Mouse (Mus musculus): Measurements from ENCODE around the gene Rasa3. TPM values are rescaled to one million over a fixed set of nuclear protein-coding genes. Genes with fewer than 3 reads are reported as not detected.

Rasa3 gene
- polyA plus RNA-seq (2015; fragmentation: Nextera tagmentation; extraction: Ambion mirVana) = 24.2 TPM in 2 replicates

GRCm38 (mm10) chr8:13677413-13677883 is at the start of gene Rasa3:
Gene Rasa3, minus strand, starts transcription at chr8:13677603.
- peak; percentile 96 for DNase-seq (ENCODE audit: low spot score)

GRCm38 (mm10) chr8:13725722-13726121 is 48.3 kb upstream of the Rasa3 start:
- peak; percentile 65 for DNase-seq (ENCODE audit: low spot score)

GRCm38 (mm10) chr8:13718980-13719379 is 41.6 kb upstream of the Rasa3 start:
- no peak for DNase-seq (ENCODE audit: low spot score)

- no peak for DNase-seq (ENCODE audit: low spot score)
These were observed 31.1 kb upstream of the Rasa3 start for GRCm38 (mm10) chr8:13708514-13708913.

- no peak for DNase-seq (ENCODE audit: low spot score)
These were observed 29.5 kb upstream of the Rasa3 start for GRCm38 (mm10) chr8:13706918-13707317.

- peak; percentile 56 for DNase-seq (ENCODE audit: low spot score)
These were observed 28.3 kb upstream of the Rasa3 start, which contains the start of gene Cfap97d2 for GRCm38 (mm10) chr8:13705668-13706067. Gene Cfap97d2, plus strand, starts transcription at chr8:13705889.

GRCm38 (mm10) chr8:13704301-13704700 is 26.9 kb upstream of the Rasa3 start:
- no peak for DNase-seq (ENCODE audit: low spot score)

- no peak for DNase-seq (ENCODE audit: low spot score)
These were observed 26.4 kb upstream of the Rasa3 start for GRCm38 (mm10) chr8:13703756-13704155.

GRCm38 (mm10) chr8:13702755-13703154 is 25.4 kb upstream of the Rasa3 start:
- no peak for DNase-seq (ENCODE audit: low spot score)

- no peak for DNase-seq (ENCODE audit: low spot score)
These were observed 22.0 kb upstream of the Rasa3 start for GRCm38 (mm10) chr8:13699323-13699949.

GRCm38 (mm10) chr8:13698281-13698680 is 20.9 kb upstream of the Rasa3 start:
- no peak for DNase-seq (ENCODE audit: low spot score)

- no peak for DNase-seq (ENCODE audit: low spot score)
These were observed 20.3 kb upstream of the Rasa3 start for GRCm38 (mm10) chr8:13697681-13698080.

GRCm38 (mm10) chr8:13697196-13697595 is 19.8 kb upstream of the Rasa3 start:
- no peak for DNase-seq (ENCODE audit: low spot score)

GRCm38 (mm10) chr8:13696157-13696556 is 18.8 kb upstream of the Rasa3 start:
- DNase-seq (ENCODE audit: low spot score) = no peak

- DNase-seq (ENCODE audit: low spot score) = no peak
These were observed 17.9 kb upstream of the Rasa3 start for GRCm38 (mm10) chr8:13695203-13695867.

- no peak for DNase-seq (ENCODE audit: low spot score)
These were observed 17.3 kb upstream of the Rasa3 start for GRCm38 (mm10) chr8:13694735-13695134.

GRCm38 (mm10) chr8:13692302-13693066 is 15.1 kb upstream of the Rasa3 start:
- no peak for DNase-seq (ENCODE audit: low spot score)

- DNase-seq (ENCODE audit: low spot score) = no peak
These were observed 11.9 kb upstream of the Rasa3 start for GRCm38 (mm10) chr8:13689331-13689730.

- no peak for DNase-seq (ENCODE audit: low spot score)
These were observed 11.1 kb upstream of the Rasa3 start for GRCm38 (mm10) chr8:13688461-13688860.

GRCm38 (mm10) chr8:13687941-13688340 is 10.5 kb upstream of the Rasa3 start:
- DNase-seq (ENCODE audit: low spot score) = peak; percentile 32

- DNase-seq (ENCODE audit: low spot score) = peak; percentile 17
These were observed 9.8 kb upstream of the Rasa3 start for GRCm38 (mm10) chr8:13687101-13687717.

GRCm38 (mm10) chr8:13686426-13686825 is 9.0 kb upstream of the Rasa3 start:
- DNase-seq (ENCODE audit: low spot score) = peak; percentile 90
